Mouse (Mus musculus) neural tube, embryonic 11.5 days (tissue): Measurements from ENCODE around the gene Nfia. TPM values are rescaled to one million over a fixed set of nuclear protein-coding genes. Genes with fewer than 3 reads are reported as not detected.

ENCODE experiments used
- ATAC-seq: fragments of 200-750 bp; cut with Nextera tagmentation; 2 replicates; pipeline ENCODE4 v1.8.0; 2017; ENCODE audit warnings: moderate number of reproducible peaks, mild to moderate bottlenecking, moderate TSS enrichment, moderate library complexity; ENCODE audit not compliant: insufficient read depth, low FRiP score, low TSS enrichment
- DNase-seq: peaks from one replicate; pipeline ENCODE4 v3.0.0-alpha.2; 2015; ENCODE audit warnings: low spot score
- H3K27ac ChIP-seq: fragments of 300-500 bp; sonication (generic); 2 replicates; pipeline ENCODE4 v1.5.1; 2014; ENCODE audit warnings: low read depth, mild to moderate bottlenecking, low read length
- H3K27me3 ChIP-seq: fragments of 300-500 bp; sonication (generic); 2 replicates; pipeline ENCODE4 v1.6.1; 2014; ENCODE audit warnings: mild to moderate bottlenecking, low read length, mixed read lengths; ENCODE audit not compliant: control insufficient read depth, insufficient read depth
- H3K36me3 ChIP-seq: fragments of 300-500 bp; sonication (generic); 2 replicates; pipeline ENCODE4 v1.6.1; 2014; ENCODE audit warnings: mild to moderate bottlenecking, low read length, moderate library complexity, mixed read lengths; ENCODE audit not compliant: control insufficient read depth, insufficient read depth
- H3K4me1 ChIP-seq: fragments of 300-500 bp; sonication (generic); 2 replicates; pipeline ENCODE4 v1.6.1; 2014; ENCODE audit warnings: low read length, mixed read lengths; ENCODE audit not compliant: control insufficient read depth, insufficient read depth
- H3K4me2 ChIP-seq: fragments of 300-500 bp; sonication (generic); 2 replicates; pipeline ENCODE4 v1.6.1; 2014; ENCODE audit warnings: low read depth, mild to moderate bottlenecking, moderate library complexity
- H3K4me3 ChIP-seq: fragments of 300-500 bp; sonication (generic); 2 replicates; pipeline ENCODE4 v1.5.1; 2014; ENCODE audit warnings: low read depth, low read length
- H3K9ac ChIP-seq: fragments of 300-500 bp; sonication (generic); 2 replicates; pipeline ENCODE4 v1.6.1; 2014; ENCODE audit warnings: mild to moderate bottlenecking, low read length
- H3K9me3 ChIP-seq: fragments of 300-500 bp; sonication (generic); 2 replicates; pipeline ENCODE4 v1.6.1; 2016; ENCODE audit warnings: low read length; ENCODE audit not compliant: control insufficient read depth
- WGBS: fragments of 180-500 bp; shearing (Covaris S2); extraction: QIAGEN DNeasy Blood & Tissue Kit; methylation state at CpG from one replicate; pipeline ENCODE4 v1.1.7; 2014; 5-methylcytosine and 5-hydroxymethylcytosine counted together
- polyA plus RNA-seq: library from polyadenylated mRNA; unstranded; fragments of >200 nt; fragmentation: Nextera tagmentation; extraction: Ambion mirVana; gene quantifications from 2 replicates; pipeline ENCODE4 v1.2.1, GENCODE M21; 2014

Nfia gene
- polyA plus RNA-seq, 1 experiment from 2014 or later: 29.0 TPM

DNA sequence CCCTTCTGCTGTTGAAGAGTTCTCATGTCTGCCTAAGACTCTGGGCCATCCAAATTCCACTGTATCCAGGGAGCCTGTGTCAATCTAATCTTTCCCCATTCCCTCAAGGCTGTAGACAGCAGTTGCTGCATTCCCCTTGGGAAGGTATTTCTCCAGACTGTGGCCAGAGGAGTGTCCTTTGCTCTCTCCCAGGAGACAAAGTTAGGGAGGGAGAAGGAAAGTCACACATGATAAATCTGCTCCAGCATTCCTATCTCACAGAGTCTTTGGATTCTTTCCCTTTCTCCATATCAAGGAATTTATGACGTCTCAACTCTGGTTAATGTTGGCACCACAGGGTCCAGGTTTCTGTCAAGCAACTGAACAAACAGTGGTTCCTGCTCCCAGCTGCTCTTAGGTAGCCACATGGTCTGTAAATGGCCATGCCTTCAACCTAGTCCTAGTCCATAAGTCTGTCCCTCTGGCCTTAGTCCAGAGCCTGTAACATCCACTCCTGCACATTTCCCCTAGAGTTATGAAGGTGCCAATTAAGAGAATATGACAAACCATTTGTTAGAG lies 370.4 kb downstream of the Nfia start:
- no peak overlapping the region for H3K4me3 ChIP-seq
- no peak overlapping the region for H3K4me2 ChIP-seq
- H3K9ac ChIP-seq: no peak overlapping the region
- no peak overlapping the region for H3K27ac ChIP-seq
- ATAC-seq (no peak), DNase-seq (no peak)
- no peaks in the 10 kb centered on the region for H3K27me3 ChIP-seq
- H3K4me1 ChIP-seq: no peaks in the 10 kb centered on the region
- no peaks in the 10 kb centered on the region for H3K36me3 ChIP-seq
- WGBS: 63% methylated on average over 1 of the region's 1 CpGs
- H3K9me3 ChIP-seq: no peaks in the 10 kb centered on the region

GRCm38 (mm10) chr4:98150576-98150975 lies 378.0 kb downstream of the Nfia start:
- H3K4me1 ChIP-seq: no peaks in the 10 kb centered on the region
- no peak overlapping the region for H3K27ac ChIP-seq
- 87% methylated on average over 5 of the region's 5 CpGs for WGBS
- ATAC-seq (no peak), DNase-seq (no peak)
- no peaks in the 10 kb centered on the region for H3K36me3 ChIP-seq
- no peaks in the 10 kb centered on the region for H3K27me3 ChIP-seq
- no peak overlapping the region for H3K4me2 ChIP-seq
- no peaks in the 10 kb centered on the region for H3K9me3 ChIP-seq
- H3K4me3 ChIP-seq: no peak overlapping the region
- no peak overlapping the region for H3K9ac ChIP-seq

DNA sequence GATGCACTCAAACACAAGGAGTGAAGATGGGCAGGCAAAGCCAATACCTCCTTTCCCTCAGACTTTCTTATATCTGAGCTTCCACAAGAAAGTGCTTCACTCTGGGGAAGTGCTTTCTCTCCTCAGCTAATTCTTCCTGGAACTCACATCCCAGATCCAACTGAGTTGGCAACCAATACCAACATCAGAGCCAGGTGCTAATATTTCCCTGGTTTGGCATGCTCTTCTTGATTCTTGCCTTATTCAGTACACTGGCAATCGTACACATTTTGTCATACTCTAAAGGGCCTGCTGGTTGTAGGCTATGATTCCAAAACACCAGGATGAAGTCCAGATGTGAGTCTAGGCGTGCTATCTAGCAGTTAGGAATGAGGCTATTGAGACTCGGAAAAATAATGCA lies 385.4 kb downstream of the Nfia start:
- H3K36me3 ChIP-seq: no peaks in the 10 kb centered on the region
- ATAC-seq: no peak
- no peak overlapping the region for H3K9ac ChIP-seq
- no peak overlapping the region for H3K4me3 ChIP-seq
- no peak overlapping the region for H3K4me2 ChIP-seq
- H3K4me1 ChIP-seq: no peaks in the 10 kb centered on the region
- H3K9me3 ChIP-seq: no peaks in the 10 kb centered on the region
- H3K27me3 ChIP-seq: no peaks in the 10 kb centered on the region
- H3K27ac ChIP-seq: no peak overlapping the region
- no peak for DNase-seq
- 87% methylated on average over 3 of the region's 3 CpGs for WGBS

GRCm38 (mm10) chr4:98166379-98166778 lies 393.8 kb downstream of the Nfia start:
- no peaks in the 10 kb centered on the region for H3K9me3 ChIP-seq
- no peak for DNase-seq
- H3K4me2 ChIP-seq: no peak overlapping the region
- no peaks in the 10 kb centered on the region for H3K36me3 ChIP-seq
- no peak for ATAC-seq
- no peaks in the 10 kb centered on the region for H3K4me1 ChIP-seq
- no peak overlapping the region for H3K27ac ChIP-seq
- H3K9ac ChIP-seq: no peak overlapping the region
- no peak overlapping the region for H3K4me3 ChIP-seq
- WGBS: 22% methylated on average over 3 of the region's 3 CpGs
- H3K27me3 ChIP-seq: no peaks in the 10 kb centered on the region

Other genes starting within 250 kb of the Nfia start
- gene E130114P18Rik, start 5.3 kb downstream of the Nfia start, polyA plus RNA-seq: 9.1 and 9.8 TPM in 2 replicates